9 mouse cellular contexts compared by ENCODE assay signal in genomic region chr17:29841781-29842690, GRCm38 (mm10).
DNase-seq lines count a peak whose midpoint lies in the region; ATAC-seq and TF ChIP-seq lines count a peak whose summit lies in the region.
"Had no signal": no experiment of that assay in that cellular context is flagged by ENCODE, and none has a peak within 500 bp of the region (broad histone marks: within the 10 kb centered on the region; RNA-seq: fewer than 3 reads in every experiment).

No protein-coding gene starts in this region.

- no peaks in the 10 kb centered on the region for H3K36me3 ChIP-seq in heart, embryonic 12.5 days
- H3K36me3 ChIP-seq in kidney, postnatal 0 days (ENCODE audit: insufficient read depth, low read length): no peaks in the 10 kb centered on the region

- DNase-seq in T-cell, adult 2 months (ENCODE audit: low spot score): peak; percentile 39
- peak; percentile 54 for DNase-seq in embryo, embryonic 9.5 days (ENCODE audit: extremely low spot score)
- peak; percentile 89 for DNase-seq in kidney, postnatal 0 days (ENCODE audit: low spot score)
- DNase-seq in lung, postnatal 4 days: peak; percentile 68 to 70
- peak; percentile 44 for DNase-seq in spleen, adult 12 weeks (ENCODE audit: low spot score)
- no peak for DNase-seq in cerebellum, adult 11-12 months
- no peak for DNase-seq in cerebellum, adult 11 months

- H3K4me3 ChIP-seq in heart, embryonic 12.5 days: peak overlapping the region; percentile 51
- peak overlapping the region; percentile 47 for H3K4me3 ChIP-seq in kidney, postnatal 0 days (replicated peaks; ENCODE audit: low read depth, low read length)
- H3K4me3 ChIP-seq: myocyte had no signal

- ATAC-seq in heart, embryonic 12.5 days (ENCODE audit: insufficient number of reproducible peaks, low FRiP score): peak; percentile 69
- peak; percentile 67 for ATAC-seq in kidney, postnatal 0 days (replicated peaks; ENCODE audit: low FRiP score, low read depth)

- no peaks in the 10 kb centered on the region for H3K9me3 ChIP-seq in heart, embryonic 12.5 days (replicated peaks)
- H3K9me3 ChIP-seq in kidney, postnatal 0 days (replicated peaks; ENCODE audit: low read length): no peaks in the 10 kb centered on the region

- peaks cover 18% of the 10 kb centered on the region for H3K27me3 ChIP-seq in heart, embryonic 12.5 days (replicated peaks)
- no peaks in the 10 kb centered on the region for H3K27me3 ChIP-seq in kidney, postnatal 0 days (ENCODE audit: insufficient read depth, low read length)

- no peak overlapping the region for H3K27ac ChIP-seq in heart, embryonic 12.5 days (ENCODE audit: poor library complexity, severe bottlenecking)
- H3K27ac ChIP-seq in kidney, postnatal 0 days: 0 out of 2 replicates have a peak overlapping the region, but pooled peaks have one; percentile 19

- H3K9ac ChIP-seq in heart, embryonic 12.5 days: peak overlapping the region; percentile 74
- H3K9ac ChIP-seq in kidney, postnatal 0 days (ENCODE audit: low read depth, low read length): peak overlapping the region; percentile 56

- WGBS in heart, embryonic 12.5 days: 7% methylated on average over 45 of the region's 46 CpGs
- 5% methylated on average over 46 of the region's 46 CpGs for WGBS in kidney, postnatal 0 days

- peaks cover 35% of the 10 kb centered on the region for H3K4me1 ChIP-seq in heart, embryonic 12.5 days (replicated peaks)
- H3K4me1 ChIP-seq in kidney, postnatal 0 days (replicated peaks; ENCODE audit: insufficient read depth, low read length): peaks cover 6% of the 10 kb centered on the region; the same call in 1 of the 2 replicates

- peak overlapping the region; percentile 89 for H3K4me2 ChIP-seq in heart, embryonic 12.5 days
- H3K4me2 ChIP-seq in kidney, postnatal 0 days (ENCODE audit: low read length): peak overlapping the region; percentile 96

- TF ChIP-seq CTCF in kidney, postnatal 0 days (IDR thresholded peaks at IDR 0.05; ENCODE audit: low read depth): no peak

Comparison
In these comparisons a context has a peak if more than half of its experiments do, and no peak if none do; other contexts are left out.
1. DNase-seq: peak in T-cell, adult 2 months (single experiment), embryo, embryonic 9.5 days (single experiment), kidney, postnatal 0 days (single experiment), lung, postnatal 4 days (2 of 2) and spleen, adult 12 weeks (single experiment); none in cerebellum, adult 11-12 months (single experiment) and cerebellum, adult 11 months (single experiment).